Mouse (Mus musculus): ENCODE data around the gene Pdcl2. TPM values are rescaled to one million over a fixed set of nuclear protein-coding genes. Genes with fewer than 3 reads are reported as not detected.
A peak's percentile ranks its signal among the peaks of the same experiment; 100 is the strongest.

Gene Pdcl2
- total RNA-seq, 2 experiments from 2014 or later = not detected

DNA sequence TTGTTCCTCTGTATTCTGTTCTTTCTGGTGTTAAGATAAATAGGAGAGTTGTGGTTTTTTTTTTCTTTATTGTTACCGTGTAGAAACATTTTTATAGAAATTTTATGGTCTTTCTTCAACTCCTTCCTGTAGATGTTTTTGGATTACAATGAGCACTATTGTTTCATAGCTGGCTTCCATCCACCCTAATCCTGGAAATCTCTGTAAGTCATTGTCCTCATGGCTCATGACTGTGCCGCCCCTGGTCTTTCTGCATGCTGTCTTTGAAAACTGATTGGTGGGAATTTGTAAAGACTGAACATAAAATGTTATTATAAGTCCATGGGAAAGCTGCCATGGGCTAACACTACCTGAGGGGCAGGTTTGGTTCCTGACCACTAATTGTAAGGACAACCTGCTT is 3.7 kb downstream of the Pdcl2 start:
- Histone ChIP-seq H3K4me3 (no peak overlapping the region), H3K27ac (no peak overlapping the region)
- DNase-seq = no peak
- intact Hi-C loops (cut with DNase I) = no loop called here
- no peak for TF ChIP-seq CTCF (IDR thresholded peaks at IDR 0.05)

DNA sequence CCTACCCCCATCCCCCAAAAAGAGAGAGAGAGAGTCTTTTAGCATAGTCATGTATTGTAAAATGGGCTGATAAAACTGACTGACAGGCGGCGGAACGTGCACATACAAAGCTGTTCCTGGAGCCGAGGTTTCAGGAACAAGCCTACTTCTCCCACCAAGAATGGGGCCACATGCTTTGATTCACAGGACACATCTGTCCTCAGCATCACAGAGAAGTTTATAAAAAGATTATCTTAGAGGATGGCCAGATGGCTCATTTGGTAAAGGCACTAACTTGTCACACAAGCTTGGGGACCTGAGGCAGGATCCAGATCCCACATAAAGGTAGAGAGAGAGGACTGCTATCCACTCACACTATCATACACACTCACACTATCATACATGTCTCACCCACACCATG is 5.8 kb downstream of the Pdcl2 start:
- intact Hi-C loops (cut with DNase I) = no loop called here
- DNase-seq = no peak
- Histone ChIP-seq H3K4me3 (no peak overlapping the region), H3K27ac (no peak overlapping the region)
- TF ChIP-seq CTCF (IDR thresholded peaks at IDR 0.05) = no peak

DNA sequence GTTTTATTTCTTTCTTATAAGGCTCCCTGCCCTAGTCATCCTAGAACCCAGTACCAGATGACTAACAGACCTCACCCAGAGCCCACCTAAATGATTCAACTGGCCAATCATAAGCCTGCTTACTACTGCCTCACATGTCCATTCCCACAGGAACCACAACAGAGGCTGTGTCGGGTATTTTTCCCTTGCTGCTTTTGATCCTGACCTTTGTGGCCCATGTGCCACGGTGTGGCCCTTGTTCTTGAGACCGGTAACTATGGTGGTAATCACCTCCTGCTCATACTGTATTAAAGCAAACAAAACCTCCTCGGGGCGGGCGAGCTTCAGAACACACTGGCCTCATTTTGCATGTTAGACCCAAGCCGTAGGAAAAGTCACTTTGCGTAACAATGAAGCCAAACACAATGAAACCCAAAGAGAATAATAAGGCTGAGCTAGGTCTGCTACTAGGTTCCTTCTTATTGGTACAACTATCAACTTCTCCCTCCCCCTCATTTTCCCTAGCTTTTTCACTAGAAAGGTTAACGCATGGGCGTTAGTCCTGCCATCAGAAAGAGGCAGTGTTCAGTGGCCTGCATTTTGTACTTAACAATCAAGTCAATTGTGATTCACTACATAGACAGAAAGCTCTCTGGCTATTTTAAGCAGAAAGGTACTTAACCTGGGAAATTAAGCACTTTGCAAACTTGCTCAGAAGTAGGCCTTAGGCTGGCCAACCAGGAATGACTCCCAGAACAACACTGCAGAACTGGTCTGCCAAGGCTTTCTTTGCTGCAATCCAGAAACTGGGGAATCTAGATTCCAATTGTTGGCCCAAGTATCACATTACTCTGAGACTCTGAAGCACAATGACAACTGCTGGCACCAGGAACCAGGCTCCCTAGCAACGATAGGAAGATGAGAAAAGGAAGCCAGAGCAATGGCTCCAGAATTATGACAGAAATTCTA is 9.4 kb downstream of the Pdcl2 start:
- intact Hi-C loops (cut with DNase I) = no loop called here
- no peak for TF ChIP-seq CTCF (IDR thresholded peaks at IDR 0.05)
- no peak overlapping the region for H3K27ac ChIP-seq
- no peak overlapping the region for H3K4me3 ChIP-seq
- DNase-seq = no peak

DNA sequence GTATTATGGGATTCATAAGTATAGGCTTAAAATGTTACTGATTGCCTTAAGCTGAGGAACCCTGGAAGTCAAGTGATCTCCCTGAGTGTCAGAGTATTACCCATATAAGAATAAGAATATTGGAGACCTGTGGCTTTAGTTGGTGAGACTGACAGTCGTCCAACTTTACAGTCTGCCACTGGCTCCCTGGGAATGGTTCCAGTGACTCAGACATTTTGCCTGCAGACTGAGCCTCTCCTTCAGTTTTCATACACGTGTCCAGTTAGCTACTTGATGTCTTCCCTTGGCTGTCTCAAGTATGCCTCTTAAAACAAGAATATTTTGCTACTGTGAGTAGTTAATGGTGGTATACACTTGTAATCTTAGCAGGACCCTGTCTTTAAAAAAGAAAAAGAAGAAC is 22.8 kb downstream of the Pdcl2 start:
- intact Hi-C loops (cut with DNase I) = loop anchor here (10.0 kb wide), 3 partner anchors 107 to 443 kb away; no protein-coding TSS in a partner anchor
- Histone ChIP-seq H3K4me3 (no peak overlapping the region), H3K27ac (no peak overlapping the region)
- no peak for TF ChIP-seq CTCF (IDR thresholded peaks at IDR 0.05)
- DNase-seq = no peak

DNA sequence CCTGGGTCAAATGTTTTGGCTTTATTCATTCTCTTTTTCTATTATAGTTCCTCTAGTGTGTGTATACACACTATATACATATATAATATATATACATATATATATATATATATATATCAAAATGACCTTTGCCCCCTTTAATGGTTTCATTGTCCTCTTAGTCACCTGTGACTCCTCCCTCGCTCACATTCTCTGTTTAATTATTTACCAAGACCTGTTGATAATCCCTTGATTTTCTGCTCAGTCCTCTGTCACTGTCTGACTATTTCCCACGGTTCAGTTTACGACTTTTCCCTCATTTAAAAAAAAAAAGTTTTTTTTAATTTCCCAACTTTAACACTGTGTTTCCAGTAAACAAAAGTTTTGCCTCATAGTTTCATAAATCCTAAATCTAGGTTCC is 24.7 kb downstream of the Pdcl2 start:
- TF ChIP-seq CTCF (IDR thresholded peaks at IDR 0.05) = no peak
- DNase-seq = no peak
- no peak overlapping the region for H3K4me3 ChIP-seq
- H3K27ac ChIP-seq = no peak overlapping the region
- intact Hi-C loops (cut with DNase I) = loop anchor here (10.0 kb wide), 3 partner anchors 109 to 441 kb away; no protein-coding TSS in a partner anchor

DNA sequence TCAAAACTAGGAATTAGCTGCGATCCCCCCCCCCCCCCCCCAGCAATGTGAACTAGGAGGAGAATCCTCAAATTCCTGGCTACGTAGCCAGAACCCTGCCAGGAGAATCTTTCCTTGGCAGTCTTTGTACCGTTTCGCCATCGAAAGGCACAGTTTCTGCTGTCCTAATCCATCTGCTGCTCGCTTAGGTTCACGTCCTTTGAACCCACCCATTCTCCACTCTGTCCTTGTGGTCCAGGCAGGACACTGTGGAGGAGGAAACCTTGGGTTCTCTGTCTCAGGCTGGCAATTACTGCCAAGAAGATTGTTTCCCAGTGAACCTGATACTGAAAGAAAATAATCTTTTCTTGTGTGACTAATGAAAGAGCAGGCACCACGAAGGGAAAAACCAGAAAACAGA is 25.3 kb downstream of the Pdcl2 start:
- Histone ChIP-seq H3K27ac (0 out of 2 replicates have a peak overlapping the region, but pooled peaks have one; percentile 9), H3K4me3 (peak overlapping the region; percentile 96)
- DNase-seq = no peak
- intact Hi-C loops (cut with DNase I) = loop anchor here (10.0 kb wide), 3 partner anchors 109 to 441 kb away; no protein-coding TSS in a partner anchor
- TF ChIP-seq CTCF (IDR thresholded peaks at IDR 0.05) = no peak

DNA sequence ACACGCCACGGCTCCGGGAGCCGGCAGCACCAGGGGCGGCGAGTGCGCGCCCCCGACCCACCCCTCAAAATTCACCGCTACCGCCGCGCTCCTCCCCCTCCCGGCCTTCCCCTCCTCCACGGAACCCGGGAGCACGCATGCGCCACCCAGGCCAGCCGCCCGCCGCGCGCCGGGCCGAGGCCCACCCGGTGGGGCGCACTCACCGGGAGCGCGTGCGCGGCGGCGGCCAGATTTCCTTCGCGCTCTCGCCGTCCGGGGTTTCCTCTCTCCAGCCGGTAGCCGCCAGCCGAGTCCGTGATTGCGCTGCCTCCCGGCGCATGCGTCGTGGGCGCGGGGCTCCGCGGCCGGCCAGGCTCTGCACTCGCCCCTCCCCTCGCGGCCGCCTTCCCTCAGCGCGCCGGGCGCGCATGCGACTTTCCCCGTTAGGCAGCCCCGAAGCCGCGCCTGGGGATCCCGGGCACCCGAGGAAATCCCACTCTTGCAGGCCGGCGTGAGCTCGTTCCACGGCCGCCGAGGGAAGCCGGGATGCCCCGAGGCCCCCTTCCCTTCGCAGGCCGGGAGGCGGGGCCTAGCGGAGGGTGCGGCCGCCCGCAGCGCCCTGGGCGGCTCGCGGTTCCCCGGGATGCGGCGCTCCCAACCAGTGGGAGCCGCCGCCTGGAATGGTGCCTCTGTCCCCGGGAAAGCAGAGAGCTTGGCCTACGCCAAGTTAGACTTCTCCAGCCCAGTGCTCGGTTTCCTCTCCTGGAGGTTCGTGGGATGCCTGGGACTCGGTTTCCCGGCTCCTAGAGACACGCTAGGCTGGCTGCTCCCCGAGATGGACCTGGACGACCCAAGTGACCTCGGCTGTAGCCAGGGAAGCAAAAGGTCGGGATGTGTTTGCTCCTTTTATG is 26.3 kb downstream of the Pdcl2 start, which contains the start of gene Clock:
Gene Clock (minus strand): TSS at position 341 of the 890 bp plus-strand sequence.
- peak within 1 kb of the TSS; percentile 96 for H3K27ac ChIP-seq
- intact Hi-C loops (cut with DNase I) = loop anchor here (10.0 kb wide), 3 partner anchors 110 to 440 kb away; no protein-coding TSS in a partner anchor

DNA sequence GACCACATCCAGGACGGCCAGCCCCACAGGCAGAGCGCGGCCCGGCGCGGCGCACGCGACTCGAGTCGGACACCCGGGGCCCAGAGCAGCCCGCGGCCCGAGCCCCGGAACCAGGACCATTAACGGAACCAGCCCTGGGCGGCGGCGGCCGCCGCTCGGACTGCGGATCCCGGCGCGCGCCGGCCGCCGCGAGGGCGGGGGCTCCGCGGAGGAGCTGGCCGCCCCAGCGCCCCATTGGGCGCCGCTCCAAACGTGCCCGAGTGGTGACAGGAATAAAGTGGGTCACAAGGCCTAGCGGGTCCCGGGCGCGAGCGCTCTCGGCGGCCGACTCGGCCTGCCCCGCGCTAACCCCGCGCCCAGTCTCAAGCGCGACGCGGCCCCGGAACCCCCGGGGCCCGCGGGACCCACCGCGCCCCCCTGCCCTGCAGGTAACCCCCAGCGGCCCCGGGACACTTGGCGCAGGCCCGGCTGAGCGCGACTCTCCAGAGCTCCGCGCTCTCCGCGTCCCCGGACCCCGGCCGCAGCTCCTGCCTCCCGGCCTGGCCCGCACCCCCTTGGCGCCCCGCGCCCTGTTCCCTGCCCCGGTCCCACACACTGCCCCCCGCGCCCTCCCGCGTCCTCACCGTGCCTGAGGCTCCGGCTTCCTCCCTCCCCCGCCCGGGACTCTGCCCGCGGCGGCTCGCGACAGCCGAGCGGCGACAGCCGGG is 27.1 kb downstream of the Pdcl2 start:
- Histone ChIP-seq H3K27ac (peak overlapping the region; percentile 96), H3K4me3 (peak overlapping the region; percentile 96)
- DNase-seq = peak; percentile 94
- intact Hi-C loops (cut with DNase I) = loop anchor here (10.0 kb wide), 3 partner anchors 111 to 439 kb away; no protein-coding TSS in a partner anchor
- TF ChIP-seq CTCF (IDR thresholded peaks at IDR 0.05) = no peak

More for the DNA sequence above, 26.3 kb downstream of the Pdcl2 start, which contains the start of gene Clock:
- no peak for TF ChIP-seq CTCF (IDR thresholded peaks at IDR 0.05)
- peak within 1 kb of the TSS; percentile 96 for H3K4me3 ChIP-seq
- peak; percentile 95 for DNase-seq

DNA sequence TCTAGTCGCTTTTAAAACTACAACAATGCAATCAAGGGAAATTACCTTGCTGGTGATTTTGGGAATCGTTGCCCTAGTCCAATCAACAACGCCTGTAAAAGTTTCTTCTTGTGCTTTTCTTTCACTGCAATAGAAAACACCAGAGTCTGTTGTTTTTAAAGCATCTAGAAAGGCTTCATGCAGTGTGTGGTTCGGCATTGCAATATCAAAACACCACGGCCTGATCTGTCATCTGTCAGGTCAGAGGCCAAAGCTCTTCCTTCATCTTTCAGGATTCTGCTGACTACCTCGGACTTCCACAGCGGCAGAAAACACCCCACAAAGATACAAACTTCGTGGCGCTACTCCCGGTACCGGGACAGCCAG is 27.6 kb downstream of the Pdcl2 start:
- peak overlapping the region; percentile 96 for H3K27ac ChIP-seq
- intact Hi-C loops (cut with DNase I) = loop anchor here (10.0 kb wide), 3 partner anchors 111 to 439 kb away; no protein-coding TSS in a partner anchor
- DNase-seq = no peak

DNA sequence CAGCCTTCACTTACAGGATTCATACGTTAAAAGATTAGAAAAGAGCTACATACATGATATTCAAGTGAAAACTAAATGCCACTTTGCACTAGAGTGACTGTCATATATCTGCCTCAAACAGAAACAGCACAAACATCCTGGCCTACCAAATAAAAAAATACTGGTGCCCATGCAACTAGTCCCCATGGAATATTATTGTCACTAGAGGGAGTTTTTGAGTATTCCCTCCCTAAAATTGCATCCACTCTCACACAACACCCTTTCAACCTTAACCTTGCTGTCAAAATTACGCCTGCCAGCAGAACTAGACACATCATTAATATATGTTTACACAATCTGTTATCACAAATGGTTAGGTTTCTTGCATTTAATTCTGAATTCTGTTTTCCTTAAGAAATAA is 28.9 kb downstream of the Pdcl2 start:
- intact Hi-C loops (cut with DNase I) = loop anchor here (10.0 kb wide), 3 partner anchors 113 to 437 kb away; no protein-coding TSS in a partner anchor
- no peak overlapping the region for H3K4me3 ChIP-seq
- no peak for DNase-seq
- H3K27ac ChIP-seq = no peak overlapping the region
- TF ChIP-seq CTCF (IDR thresholded peaks at IDR 0.05) = no peak

More for the DNA sequence above, 27.6 kb downstream of the Pdcl2 start:
- no peak for TF ChIP-seq CTCF (IDR thresholded peaks at IDR 0.05)
- peak overlapping the region; percentile 96 for H3K4me3 ChIP-seq

DNA sequence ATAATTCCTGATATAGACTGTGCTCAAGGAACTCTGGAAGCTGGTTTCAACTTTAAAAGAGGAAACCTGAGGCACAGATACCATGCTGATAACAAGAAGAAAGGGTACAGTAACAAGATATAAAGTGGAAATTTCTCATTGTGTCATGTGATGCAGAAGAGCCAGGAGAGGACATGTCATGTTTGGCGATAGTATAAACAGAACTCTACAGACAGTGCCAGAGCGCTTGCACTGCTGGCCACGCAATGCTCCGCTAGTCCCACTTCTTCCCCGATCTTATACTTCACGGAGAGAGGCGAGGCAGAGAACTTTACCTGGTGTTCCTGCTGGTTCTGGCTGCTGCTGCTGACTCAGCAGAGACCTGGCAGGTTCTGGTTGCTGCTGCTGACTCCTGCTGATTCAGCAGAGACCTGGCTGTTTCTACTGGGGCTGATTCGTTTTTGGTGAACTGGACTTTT is 41.7 kb downstream of the Pdcl2 start:
- intact Hi-C loops (cut with DNase I) = no loop called here
- no peak for TF ChIP-seq CTCF (IDR thresholded peaks at IDR 0.05)
- Histone ChIP-seq H3K27ac (no peak overlapping the region), H3K4me3 (no peak overlapping the region)
- no peak for DNase-seq

DNA sequence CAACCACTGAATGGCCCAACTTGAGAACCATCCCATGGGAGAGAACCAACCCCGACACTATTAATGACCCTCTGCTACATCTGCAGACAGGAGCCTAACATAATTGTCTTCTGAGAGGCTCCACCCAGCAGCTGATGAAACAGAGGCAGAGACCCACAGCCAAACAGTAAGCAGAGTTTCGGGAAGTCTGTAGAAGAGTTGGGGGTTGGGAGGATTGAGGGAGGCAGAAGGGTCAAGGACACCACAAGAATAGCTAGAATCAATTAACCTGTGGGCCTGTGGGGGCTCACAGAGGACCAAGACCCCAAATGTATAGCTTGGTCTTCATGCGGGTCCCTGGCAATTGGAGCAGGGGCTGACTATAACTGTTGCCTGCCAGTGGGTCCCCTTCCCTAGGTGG is 42.7 kb downstream of the Pdcl2 start:
- DNase-seq = no peak
- TF ChIP-seq CTCF (IDR thresholded peaks at IDR 0.05) = no peak
- H3K27ac ChIP-seq = no peak overlapping the region
- intact Hi-C loops (cut with DNase I) = no loop called here
- no peak overlapping the region for H3K4me3 ChIP-seq

All from gastrocnemius, adult 2 months (tissue).